Mouse (Mus musculus): ENCODE data around the gene Grin2d. TPM values are rescaled to one million over a fixed set of nuclear protein-coding genes. Genes with fewer than 3 reads are reported as not detected.
A peak's percentile ranks its signal among the peaks of the same experiment; 100 is the strongest.

Grin2d gene
- polyA plus RNA-seq, 1 experiment from 2014 or later: 1.9 TPM

- POLR2A ChIA-PET: interaction anchor here (0.7 to 1.3 kb wide), 5 partner anchors 11 to 140 kb away, joined by 3 to 6 read pairs (median 3); partner anchors contain the start of gene Cyth2
- in situ Hi-C loops (cut with MboI; ENCODE audit: low pct_unique_long_range_greater_than_20kb): loop anchor here (5.0 to 25.0 kb wide), 2 partner anchors 55 to 140 kb away; no protein-coding TSS in a partner anchor
- peak; percentile 38 for DNase-seq (ENCODE audit: low read depth, low spot score)
- H3K27me3 ChIP-seq: peaks cover 5% of the 10 kb centered on the region
- CTCF ChIA-PET: interaction anchor here (0.7 to 2.0 kb wide), 18 partner anchors 10 to 135 kb away, joined by 3 to 10 read pairs (median 4); partner anchors contain the start of gene Cyth2
- peak; percentile 75 for ATAC-seq
- no peak for TF ChIP-seq CTCF (IDR thresholded peaks at IDR 0.05)
Observed at GRCm38 (mm10) chr7:45872624-45873023, 5.6 kb downstream of the Grin2d start, which contains the start of gene Kdelr1. Kdelr1 (plus strand) TSS chr7:45872772.

- ChIA-PET CTCF (no interaction called here), POLR2A (no interaction called here)
- H3K27me3 ChIP-seq: peaks cover 5% of the 10 kb centered on the region
- DNase-seq (ENCODE audit: low read depth, low spot score) (no peak), ATAC-seq (no peak)
- in situ Hi-C loops (cut with MboI; ENCODE audit: low pct_unique_long_range_greater_than_20kb): loop anchor here (5.0 to 25.0 kb wide), 2 partner anchors 57 to 142 kb away; no protein-coding TSS in a partner anchor
- no peak for TF ChIP-seq CTCF (IDR thresholded peaks at IDR 0.05)
Observed at GRCm38 (mm10) chr7:45870282-45871058, 7.7 kb downstream of the Grin2d start.

- ChIA-PET CTCF (no interaction called here), POLR2A (no interaction called here)
- ATAC-seq: no peak
- no peak for DNase-seq (ENCODE audit: low read depth, low spot score)
- no peak for TF ChIP-seq CTCF (IDR thresholded peaks at IDR 0.05)
- peaks cover 5% of the 10 kb centered on the region for H3K27me3 ChIP-seq
- in situ Hi-C loops (cut with MboI; ENCODE audit: low pct_unique_long_range_greater_than_20kb): loop anchor here (5.0 to 25.0 kb wide), 2 partner anchors 58 to 143 kb away; no protein-coding TSS in a partner anchor
Observed at GRCm38 (mm10) chr7:45869787-45870186, 8.4 kb downstream of the Grin2d start.

- in situ Hi-C loops (cut with MboI; ENCODE audit: low pct_unique_long_range_greater_than_20kb): loop anchor here (25.0 kb wide), 1 partner anchor 143 kb away; no protein-coding TSS in a partner anchor
- DNase-seq (ENCODE audit: low read depth, low spot score): no peak
- H3K27me3 ChIP-seq: peaks cover 5% of the 10 kb centered on the region
Observed at GRCm38 (mm10) chr7:45869107-45869670, 9.0 kb downstream of the Grin2d start.

GRCm38 (mm10) chr7:45867871-45868270, 10.3 kb downstream of the Grin2d start:
- ChIA-PET POLR2A (no interaction called here), CTCF (no interaction called here)
- TF ChIP-seq CTCF (IDR thresholded peaks at IDR 0.05): no peak
- ATAC-seq: no peak
- in situ Hi-C loops (cut with MboI; ENCODE audit: low pct_unique_long_range_greater_than_20kb): loop anchor here (25.0 kb wide), 1 partner anchor 144 kb away; no protein-coding TSS in a partner anchor
- peaks cover 5% of the 10 kb centered on the region for H3K27me3 ChIP-seq
- no peak for DNase-seq (ENCODE audit: low read depth, low spot score)

More at GRCm38 (mm10) chr7:45869107-45869670, 9.0 kb downstream of the Grin2d start:
- ChIA-PET CTCF (no interaction called here), POLR2A (no interaction called here)
- ATAC-seq: no peak
- no peak for TF ChIP-seq CTCF (IDR thresholded peaks at IDR 0.05)

GRCm38 (mm10) chr7:45865925-45866910, 12.0 kb downstream of the Grin2d start:
- POLR2A ChIA-PET: no interaction called here
- TF ChIP-seq CTCF (IDR thresholded peaks at IDR 0.05): no peak
- in situ Hi-C loops (cut with MboI; ENCODE audit: low pct_unique_long_range_greater_than_20kb): loop anchor here (25.0 kb wide), 1 partner anchor 146 kb away; no protein-coding TSS in a partner anchor
- CTCF ChIA-PET: no interaction called here
- ATAC-seq (peak; percentile 19), DNase-seq (ENCODE audit: low read depth, low spot score) (peak; percentile 9)
- H3K27me3 ChIP-seq: peaks cover 9% of the 10 kb centered on the region

- CTCF ChIA-PET: no interaction called here
- ATAC-seq: no peak
- POLR2A ChIA-PET: no interaction called here
- no peak for TF ChIP-seq CTCF (IDR thresholded peaks at IDR 0.05)
- in situ Hi-C loops (cut with MboI; ENCODE audit: low pct_unique_long_range_greater_than_20kb): loop anchor here (25.0 kb wide), 1 partner anchor 148 kb away; no protein-coding TSS in a partner anchor
- peaks cover 4% of the 10 kb centered on the region for H3K27me3 ChIP-seq
- no peak for DNase-seq (ENCODE audit: low read depth, low spot score)
Observed at GRCm38 (mm10) chr7:45864435-45864834, 13.7 kb downstream of the Grin2d start.

GRCm38 (mm10) chr7:45862804-45863203, 15.4 kb downstream of the Grin2d start:
- peaks cover 4% of the 10 kb centered on the region for H3K27me3 ChIP-seq
- no peak for TF ChIP-seq CTCF (IDR thresholded peaks at IDR 0.05)
- no peak for DNase-seq (ENCODE audit: low read depth, low spot score)
- in situ Hi-C loops (cut with MboI; ENCODE audit: low pct_unique_long_range_greater_than_20kb): loop anchor here (25.0 kb wide), 1 partner anchor 149 kb away; no protein-coding TSS in a partner anchor
- no peak for ATAC-seq
- CTCF ChIA-PET: interaction anchor here (1.5 kb wide), 1 partner anchor 10 kb away, joined by 4 read pairs; the partner anchor contains the start of gene Kdelr1
- POLR2A ChIA-PET: no interaction called here

GRCm38 (mm10) chr7:45859008-45859407, 19.2 kb downstream of the Grin2d start:
- peaks cover 4% of the 10 kb centered on the region for H3K27me3 ChIP-seq
- no peak for ATAC-seq
- in situ Hi-C loops (cut with MboI; ENCODE audit: low pct_unique_long_range_greater_than_20kb): loop anchor here (25.0 kb wide), 1 partner anchor 153 kb away; no protein-coding TSS in a partner anchor
- ChIA-PET POLR2A (no interaction called here), CTCF (no interaction called here)
- no peak for DNase-seq (ENCODE audit: low read depth, low spot score)
- TF ChIP-seq CTCF (IDR thresholded peaks at IDR 0.05): no peak

Measured in Patski (cell line).